Mouse (Mus musculus): ENCODE results near the gene Rtl8c. TPM values are rescaled to one million over a fixed set of nuclear protein-coding genes. Genes with fewer than 3 reads are reported as not detected.
"Not testable (repeated sequence)": the region's sequence is repeated elsewhere in the genome, so short reads cannot be mapped to it uniquely, and the experiment has no call there.

The Rtl8c gene
- 296 and 324 TPM in 2 replicates for polyA plus RNA-seq (2012; rRNA removed)

- Histone ChIP-seq H3K27ac (ENCODE audit: insufficient read depth, low read length) (peak within 1 kb of the TSS; percentile 96), H3K4me1 (ENCODE audit: control insufficient read depth, insufficient read depth, low read length) (no peaks in the 10 kb centered on the region), H3K27me3 (ENCODE audit: control insufficient read depth, insufficient read depth, low read length) (no peaks in the 10 kb centered on the region), H3K4me3 (replicated peaks; ENCODE audit: insufficient read depth, low read depth, low read length) (peak within 1 kb of the TSS; percentile 97)
- WGBS = 11% methylated on average over 19 of the region's 20 CpGs
- peak; percentile 75 to 79 for DNase-seq
- no peak for TF ChIP-seq CTCF (IDR thresholded peaks at IDR 0.05; ENCODE audit: borderline replicate concordance, insufficient read depth, low read depth, low read length)
- TF ChIP-seq POLR2A (IDR thresholded peaks at IDR 0.05; ENCODE audit: borderline replicate concordance, insufficient read depth, low read length) = peak; percentile 65; the same call in 1 of the 2 replicates
Measured at GRCm38 (mm10) chrX:53607242-53608121, at the start of gene Rtl8c. Gene Rtl8c (plus strand): TSS chrX:53608032.

GRCm38 (mm10) chrX:53579311-53579710 is 28.5 kb upstream of the Rtl8c start:
- H3K27me3 ChIP-seq (ENCODE audit: control insufficient read depth, insufficient read depth, low read length) = no peaks in the 10 kb centered on the region
- WGBS = 45% methylated on average over 1 of the region's 1 CpGs
- TF ChIP-seq CTCF (IDR thresholded peaks at IDR 0.05; ENCODE audit: borderline replicate concordance, insufficient read depth, low read depth, low read length) (no peak), POLR2A (IDR thresholded peaks at IDR 0.05; ENCODE audit: borderline replicate concordance, insufficient read depth, low read length) (no peak)
- H3K4me3 ChIP-seq (replicated peaks; ENCODE audit: insufficient read depth, low read depth, low read length) = no peak overlapping the region
- H3K27ac ChIP-seq (ENCODE audit: insufficient read depth, low read length) = no peak overlapping the region
- DNase-seq = no peak
- no peaks in the 10 kb centered on the region for H3K4me1 ChIP-seq (ENCODE audit: control insufficient read depth, insufficient read depth, low read length)

- H3K27ac ChIP-seq (ENCODE audit: insufficient read depth, low read length); DNase-seq; H3K4me3 ChIP-seq (replicated peaks; ENCODE audit: insufficient read depth, low read depth, low read length); H3K4me1 ChIP-seq (ENCODE audit: control insufficient read depth, insufficient read depth, low read length); H3K27me3 ChIP-seq (ENCODE audit: control insufficient read depth, insufficient read depth, low read length): not testable (repeated sequence)
- 94% methylated on average over 2 of the region's 4 CpGs for WGBS
Measured at GRCm38 (mm10) chrX:53581407-53581806, 26.4 kb upstream of the Rtl8c start.

- not testable (repeated sequence) for DNase-seq; H3K27me3 ChIP-seq (ENCODE audit: control insufficient read depth, insufficient read depth, low read length); H3K4me3 ChIP-seq (replicated peaks; ENCODE audit: insufficient read depth, low read depth, low read length); H3K27ac ChIP-seq (ENCODE audit: insufficient read depth, low read length); H3K4me1 ChIP-seq (ENCODE audit: control insufficient read depth, insufficient read depth, low read length)
- 35% methylated on average over 3 of the region's 4 CpGs for WGBS
Measured at GRCm38 (mm10) chrX:53583404-53583803, 24.4 kb upstream of the Rtl8c start.

GRCm38 (mm10) chrX:53599993-53600392 is 7.8 kb upstream of the Rtl8c start:
- not testable (repeated sequence) for H3K27ac ChIP-seq (ENCODE audit: insufficient read depth, low read length); H3K4me1 ChIP-seq (ENCODE audit: control insufficient read depth, insufficient read depth, low read length); H3K27me3 ChIP-seq (ENCODE audit: control insufficient read depth, insufficient read depth, low read length); H3K4me3 ChIP-seq (replicated peaks; ENCODE audit: insufficient read depth, low read depth, low read length)
- DNase-seq = peak; percentile 25 to 64
- 0% methylated on average over 1 of the region's 2 CpGs for WGBS

GRCm38 (mm10) chrX:53606176-53606575 is 1.7 kb upstream of the Rtl8c start:
- not testable (repeated sequence) for H3K4me3 ChIP-seq (replicated peaks; ENCODE audit: insufficient read depth, low read depth, low read length); H3K4me1 ChIP-seq (ENCODE audit: control insufficient read depth, insufficient read depth, low read length); H3K27me3 ChIP-seq (ENCODE audit: control insufficient read depth, insufficient read depth, low read length); DNase-seq; H3K27ac ChIP-seq (ENCODE audit: insufficient read depth, low read length)
- whole genome bisulfite sequencing = 21% methylated on average over 1 of the region's 1 CpGs

- peak overlapping the region; percentile 97 for H3K4me3 ChIP-seq (replicated peaks; ENCODE audit: insufficient read depth, low read depth, low read length)
- TF ChIP-seq CTCF (IDR thresholded peaks at IDR 0.05; ENCODE audit: borderline replicate concordance, insufficient read depth, low read depth, low read length) (no peak), POLR2A (IDR thresholded peaks at IDR 0.05; ENCODE audit: borderline replicate concordance, insufficient read depth, low read length) (no peak)
- H3K4me1 ChIP-seq (ENCODE audit: control insufficient read depth, insufficient read depth, low read length) = 0 out of 2 replicates have a peak, but pooled peaks cover 2% of the 10 kb centered on the region
- 7% methylated on average over 15 of the region's 18 CpGs for WGBS
- no peaks in the 10 kb centered on the region for H3K27me3 ChIP-seq (ENCODE audit: control insufficient read depth, insufficient read depth, low read length)
- DNase-seq = peak; percentile 52 to 57
- peak overlapping the region; percentile 96 for H3K27ac ChIP-seq (ENCODE audit: insufficient read depth, low read length)
Measured at GRCm38 (mm10) chrX:53608122-53608813, 436 bp downstream of the Rtl8c start.

GRCm38 (mm10) chrX:53608879-53609278 is 1.0 kb downstream of the Rtl8c start, which contains the start of gene Gm14597:
Gene Gm14597 (minus strand): TSS chrX:53608979.
- not testable (repeated sequence) for H3K4me1 ChIP-seq (ENCODE audit: control insufficient read depth, insufficient read depth, low read length); DNase-seq; H3K27me3 ChIP-seq (ENCODE audit: control insufficient read depth, insufficient read depth, low read length)
- Histone ChIP-seq H3K4me3 (replicated peaks; ENCODE audit: insufficient read depth, low read depth, low read length) (peak within 1 kb of the TSS; percentile 97), H3K27ac (ENCODE audit: insufficient read depth, low read length) (peak within 1 kb of the TSS; percentile 96)
- WGBS = 10% methylated on average over 2 of the region's 4 CpGs

All from cerebellum, adult 2 months (tissue).